Mouse (Mus musculus): ENCODE measurements around the gene Bcor.

- TF ChIP-seq CTCF (IDR thresholded peaks at IDR 0.05; ENCODE audit: low read depth, low read length) (no peak), POLR2AphosphoS5 (IDR thresholded peaks at IDR 0.05; ENCODE audit: insufficient replicate concordance, low read depth, low read length) (no peak), GATA1 (IDR thresholded peaks at IDR 0.05; ENCODE audit: borderline replicate concordance, low read length) (no peak)
Measured at GRCm38 (mm10) chrX:12081741-12082155, 78.4 kb downstream of the Bcor start.

Data from G1E (cell line).